Mouse (Mus musculus) c-Kit-positive CD71-positive TER-119-negative erythroid progenitor cells, embryonic 14.5 days (primary cell): ENCODE results near the gene Foxi2.

Experiments used
- DNase-seq: peaks from one replicate; pipeline ENCODE4 v3.0.0-alpha.2; 2013; ENCODE audit warnings: low read depth

Foxi2 gene

DNA sequence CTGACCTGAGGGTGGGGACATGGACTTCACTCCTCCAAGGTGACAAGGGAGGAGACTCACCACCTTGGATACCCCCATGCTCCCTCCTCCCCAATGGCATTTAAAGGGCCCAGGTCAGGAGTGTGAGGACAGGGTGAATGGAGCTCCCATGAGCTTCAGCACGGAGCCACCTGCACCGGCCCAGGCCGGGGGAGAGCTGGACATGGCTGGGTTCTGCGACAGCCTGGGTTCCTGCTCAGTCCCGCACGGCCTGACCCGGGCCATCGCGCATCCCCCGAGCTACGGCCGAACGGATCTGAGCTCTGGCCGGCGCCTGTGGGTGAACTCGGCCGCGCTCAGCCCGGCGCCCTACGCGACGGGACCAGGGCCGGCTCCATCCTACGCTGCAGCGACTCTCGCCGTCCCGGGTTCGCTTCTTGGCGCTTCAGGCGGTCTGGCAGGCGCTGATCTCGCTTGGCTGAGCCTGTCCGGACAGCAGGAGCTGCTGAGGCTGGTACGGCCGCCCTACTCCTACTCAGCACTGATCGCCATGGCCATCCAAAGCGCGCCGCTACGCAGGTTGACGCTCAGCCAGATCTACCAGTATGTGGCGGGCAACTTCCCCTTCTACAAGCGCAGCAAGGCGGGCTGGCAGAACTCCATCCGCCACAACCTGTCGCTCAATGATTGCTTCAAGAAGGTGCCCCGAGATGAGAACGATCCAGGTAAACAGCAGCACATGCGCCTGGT is at the start of gene Foxi2:
TSS of gene Foxi2 (plus strand) at position 72 of the 729 bp plus-strand sequence.
- DNase-seq: no peak

DNA sequence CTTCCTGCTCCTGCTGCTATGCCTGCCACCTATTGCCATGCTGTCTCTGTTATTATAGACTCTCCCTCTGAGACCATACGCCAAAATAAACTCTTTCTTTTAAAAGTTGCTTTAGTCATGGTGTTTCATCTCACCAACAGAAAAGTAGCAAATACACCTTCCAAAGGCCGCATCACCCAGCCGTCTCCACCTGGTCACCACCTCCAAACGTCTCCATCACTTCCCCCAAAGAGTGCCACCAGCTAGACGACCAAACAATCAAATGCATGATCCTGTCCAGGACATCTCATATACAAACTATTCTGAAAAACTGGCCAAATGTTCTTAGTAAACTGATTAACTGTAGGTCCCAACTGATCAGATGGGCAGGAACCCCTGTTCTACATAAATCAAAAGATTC is 45.5 kb upstream of the Foxi2 start:
- no peak for DNase-seq

- DNase-seq: no peak
Observed at GRCm38 (mm10) chr7:135376048-135376447, 34.1 kb upstream of the Foxi2 start.

- DNase-seq: peak; percentile 14
Observed at GRCm38 (mm10) chr7:135376932-135377331, 33.2 kb upstream of the Foxi2 start.

GRCm38 (mm10) chr7:135378331-135378730 is 31.8 kb upstream of the Foxi2 start:
- DNase-seq: no peak

- no peak for DNase-seq
Observed at GRCm38 (mm10) chr7:135389039-135389438, 21.1 kb upstream of the Foxi2 start.

DNA sequence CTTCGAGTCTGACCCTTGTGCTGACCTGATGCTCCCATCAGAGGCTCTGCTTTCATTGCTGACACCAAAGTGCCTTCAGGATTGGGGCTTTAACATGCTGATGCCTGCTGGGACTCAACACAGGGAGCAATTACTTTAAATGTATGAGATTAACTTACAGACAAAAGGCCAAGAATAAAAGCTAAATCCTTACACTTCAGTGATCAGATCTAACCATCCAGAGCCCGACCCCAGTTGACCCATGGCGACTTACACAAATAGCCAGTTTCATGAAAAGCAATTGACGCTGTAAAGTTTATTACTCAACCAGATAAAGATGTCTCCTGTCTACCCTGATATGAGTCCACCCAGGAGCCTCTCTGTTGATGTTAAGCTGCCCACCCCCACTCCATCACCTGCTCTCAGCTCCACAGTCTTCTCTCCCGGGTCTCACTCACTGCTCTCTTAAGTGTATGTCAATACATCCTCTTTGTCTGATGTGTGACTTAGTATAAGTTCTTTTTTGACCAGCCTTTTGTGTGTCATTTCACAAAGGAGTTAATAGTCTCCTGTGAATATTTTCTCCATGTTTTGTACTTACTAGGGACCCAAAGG is 17.1 kb upstream of the Foxi2 start:
- DNase-seq: no peak

- DNase-seq: no peak
Observed at GRCm38 (mm10) chr7:135394436-135394835, 15.7 kb upstream of the Foxi2 start.

- DNase-seq: no peak
Observed at GRCm38 (mm10) chr7:135395242-135395641, 14.9 kb upstream of the Foxi2 start.

GRCm38 (mm10) chr7:135397096-135397495 is 13.0 kb upstream of the Foxi2 start:
- DNase-seq: no peak

DNA sequence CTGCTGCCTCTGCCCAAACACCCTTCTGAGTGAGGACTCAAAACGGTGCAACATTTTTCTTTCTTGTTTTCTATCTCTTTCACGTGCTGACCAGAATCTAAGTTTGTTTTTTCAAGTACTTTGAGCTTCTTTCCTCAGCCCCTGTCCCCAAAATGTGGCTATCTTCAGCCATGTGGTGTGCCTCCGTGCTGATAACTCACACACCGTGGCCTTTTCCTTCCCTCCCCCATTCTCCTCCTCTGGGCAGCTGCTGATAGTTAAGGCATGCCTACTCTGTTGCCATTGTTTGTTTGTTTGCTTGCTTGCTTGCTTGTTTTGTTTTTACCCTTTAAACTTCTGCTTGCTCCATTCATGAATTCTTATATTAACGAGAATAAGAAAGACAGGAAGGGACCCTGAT is 12.2 kb upstream of the Foxi2 start:
- DNase-seq: peak; percentile 37

DNA sequence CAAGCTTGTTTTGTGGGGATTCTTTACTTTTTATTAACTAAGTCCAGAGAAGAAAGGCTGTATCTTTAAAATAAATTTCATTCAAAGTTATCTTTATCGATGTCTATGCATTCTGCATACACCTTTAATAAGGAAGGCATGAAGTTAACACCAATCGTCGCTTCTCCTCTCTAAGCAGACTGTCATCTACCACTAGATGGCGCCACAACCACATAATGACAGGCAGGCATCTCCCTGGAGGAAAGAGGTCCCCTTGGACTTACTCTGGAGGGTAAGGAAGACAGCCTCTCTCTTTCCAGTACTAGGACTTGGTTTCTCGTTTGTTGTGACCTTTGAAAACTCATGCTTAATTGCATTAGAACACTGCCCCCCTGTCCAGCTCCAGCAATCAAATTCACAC is 6.7 kb upstream of the Foxi2 start:
- DNase-seq: peak; percentile 61

- no peak for DNase-seq
Observed at GRCm38 (mm10) chr7:135406761-135407160, 3.3 kb upstream of the Foxi2 start.

GRCm38 (mm10) chr7:135408501-135408900 is 1.6 kb upstream of the Foxi2 start:
- no peak for DNase-seq

GRCm38 (mm10) chr7:135412357-135412756 is 2.2 kb downstream of the Foxi2 start:
- DNase-seq: no peak

DNA sequence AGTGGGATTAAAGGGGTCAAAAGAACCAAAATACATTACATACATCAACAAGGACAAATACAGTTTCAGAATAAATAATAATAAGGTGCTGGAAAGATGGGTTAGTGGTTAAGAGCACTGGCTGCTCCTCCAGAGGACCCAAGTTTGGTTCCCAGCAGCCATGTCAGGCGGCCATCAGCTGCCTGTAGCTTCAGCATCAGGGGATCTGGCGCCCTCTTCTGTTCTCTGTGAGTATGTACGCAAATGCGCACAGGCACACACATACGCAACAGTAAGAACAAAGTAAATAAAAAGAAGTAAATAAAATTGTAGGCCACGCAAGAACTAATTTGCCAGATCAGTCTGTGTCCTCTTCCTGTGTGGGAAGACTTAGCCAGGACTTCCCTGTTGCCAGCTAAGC is 18.7 kb downstream of the Foxi2 start:
- no peak for DNase-seq

DNA sequence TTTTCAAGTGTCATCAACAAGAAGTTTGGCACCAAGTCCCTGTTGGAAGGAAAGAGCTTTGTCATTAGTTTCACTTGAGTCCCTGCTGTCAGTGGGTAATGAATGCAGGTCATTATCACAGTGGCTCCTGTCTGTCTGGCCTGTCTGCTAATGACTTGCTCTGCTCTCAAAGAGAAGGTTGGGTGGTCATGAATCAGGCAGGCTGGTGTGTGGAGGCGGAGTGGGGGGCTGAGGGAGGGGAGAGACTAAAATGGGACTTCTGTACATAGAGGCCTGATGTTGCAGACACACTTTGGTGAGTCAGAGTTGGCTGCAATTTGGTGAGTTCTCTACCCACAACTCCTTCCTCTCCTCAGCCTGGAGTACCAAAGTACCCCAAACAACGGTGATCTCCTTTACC is 20.8 kb downstream of the Foxi2 start:
- no peak for DNase-seq

DNA sequence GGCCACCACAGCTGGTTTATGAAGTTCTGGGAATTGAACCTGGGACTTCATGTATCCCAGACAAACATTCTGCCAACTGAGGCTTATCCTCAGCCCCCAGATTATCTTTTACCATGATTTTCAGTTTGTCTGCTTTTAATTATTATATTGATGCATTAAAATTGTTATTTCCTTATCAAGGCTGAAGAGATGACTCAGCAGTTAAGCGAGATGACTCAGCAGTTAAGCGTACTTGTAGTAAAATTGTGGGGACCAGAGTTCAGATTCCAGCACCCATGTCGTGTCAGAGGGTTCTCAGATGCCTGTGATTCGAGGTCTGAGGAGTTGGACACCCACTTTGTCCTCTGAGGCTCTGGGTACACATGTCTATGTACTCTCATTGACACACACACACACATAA is 33.8 kb downstream of the Foxi2 start:
- no peak for DNase-seq

- DNase-seq: no peak
Observed at GRCm38 (mm10) chr7:135451340-135451739, 41.2 kb downstream of the Foxi2 start.

- DNase-seq: no peak
Observed at GRCm38 (mm10) chr7:135452366-135452765, 42.3 kb downstream of the Foxi2 start.

GRCm38 (mm10) chr7:135453690-135454089 is 43.6 kb downstream of the Foxi2 start:
- no peak for DNase-seq
